Comparison of ENCODE assay signal across 8 mouse cellular contexts in genomic region chr9:65031894-65032268, GRCm38 (mm10). TPM values are rescaled to one million over a fixed set of nuclear protein-coding genes. Genes with fewer than 3 reads are reported as not detected.
DNase-seq lines count a peak whose midpoint lies in the region; ATAC-seq lines count a peak whose summit lies in the region.

No protein-coding gene starts in this region.

- H3K27me3 ChIP-seq in kidney, embryonic 15.5 days = no peaks in the 10 kb centered on the region
- no peaks in the 10 kb centered on the region for H3K27me3 ChIP-seq in embryonic facial prominence, embryonic 10.5 days (replicated peaks; ENCODE audit: low read depth, poor library complexity, severe bottlenecking)
- H3K27me3 ChIP-seq in intestine, embryonic 14.5 days (replicated peaks; ENCODE audit: control insufficient read depth, insufficient read depth, low read length) = no peaks in the 10 kb centered on the region
- H3K27me3 ChIP-seq in midbrain, embryonic 15.5 days (replicated peaks) = no peaks in the 10 kb centered on the region

- peak overlapping the region; percentile 95 for H3K27ac ChIP-seq in kidney, embryonic 15.5 days
- H3K27ac ChIP-seq in embryonic facial prominence, embryonic 10.5 days (replicated peaks) = peak overlapping the region; percentile 96; the same call in 1 of the 2 replicates
- H3K27ac ChIP-seq in intestine, embryonic 14.5 days (ENCODE audit: low read depth) = no peak overlapping the region
- H3K27ac ChIP-seq in midbrain, embryonic 15.5 days = 0 out of 2 replicates have a peak overlapping the region, but pooled peaks have one; percentile 85

- ATAC-seq in kidney, embryonic 15.5 days (replicated peaks; ENCODE audit: low FRiP score) = no peak; the same call in 1 of the 2 replicates
- ATAC-seq in intestine, embryonic 14.5 days (replicated peaks; ENCODE audit: low FRiP score, low TSS enrichment, low read depth) = no peak; the same call in none of the 2 replicates
- no peak; the same call in 1 of the 2 replicates for ATAC-seq in midbrain, embryonic 15.5 days (replicated peaks)

- H3K9me3 ChIP-seq in kidney, embryonic 15.5 days (replicated peaks) = no peaks in the 10 kb centered on the region
- no peaks in the 10 kb centered on the region for H3K9me3 ChIP-seq in embryonic facial prominence, embryonic 10.5 days
- H3K9me3 ChIP-seq in intestine, embryonic 14.5 days (ENCODE audit: control insufficient read depth, low read length) = no peaks in the 10 kb centered on the region
- no peaks in the 10 kb centered on the region for H3K9me3 ChIP-seq in midbrain, embryonic 15.5 days

- WGBS in kidney, embryonic 15.5 days = 38% methylated on average over 4 of the region's 4 CpGs
- 33% methylated on average over 4 of the region's 4 CpGs for WGBS in embryonic facial prominence, embryonic 10.5 days
- 34% methylated on average over 4 of the region's 4 CpGs for WGBS in intestine, embryonic 14.5 days
- WGBS in midbrain, embryonic 15.5 days = 36% methylated on average over 4 of the region's 4 CpGs

- H3K4me3 ChIP-seq in kidney, embryonic 15.5 days (replicated peaks) = peak overlapping the region; percentile 100
- H3K4me3 ChIP-seq in embryonic facial prominence, embryonic 10.5 days = peak overlapping the region; percentile 96
- peak overlapping the region; percentile 99 for H3K4me3 ChIP-seq in intestine, embryonic 14.5 days (ENCODE audit: low read depth, low read length)
- H3K4me3 ChIP-seq in midbrain, embryonic 15.5 days = peak overlapping the region; percentile 73

- H3K4me1 ChIP-seq in kidney, embryonic 15.5 days = peaks cover 11% of the 10 kb centered on the region
- H3K4me1 ChIP-seq in embryonic facial prominence, embryonic 10.5 days = peaks cover 20% of the 10 kb centered on the region
- peaks cover 8% of the 10 kb centered on the region for H3K4me1 ChIP-seq in intestine, embryonic 14.5 days (replicated peaks; ENCODE audit: control insufficient read depth, insufficient read depth, low read length)
- H3K4me1 ChIP-seq in midbrain, embryonic 15.5 days = peaks cover 18% of the 10 kb centered on the region

- peak overlapping the region; percentile 52 for H3K4me2 ChIP-seq in kidney, embryonic 15.5 days
- peak overlapping the region; percentile 27; the same call in 1 of the 2 replicates for H3K4me2 ChIP-seq in intestine, embryonic 14.5 days (ENCODE audit: low read length)
- H3K4me2 ChIP-seq in midbrain, embryonic 15.5 days = no peak overlapping the region; the same call in 1 of the 2 replicates

- no peak for DNase-seq in kidney, adult 11 months
- no peak for DNase-seq in embryonic facial prominence, embryonic 10.5 days (ENCODE audit: low spot score)
- DNase-seq in intestine, embryonic 14.5 days (ENCODE audit: low spot score) = no peak
- no peak for DNase-seq in urinary bladder, adult 18-20 months (ENCODE audit: low spot score in 2 of 2)
- no peak for DNase-seq in frontal cortex, postnatal 25 days (ENCODE audit: low spot score in 2 of 2)
- DNase-seq in right cerebral cortex, postnatal 36 days (ENCODE audit: low spot score in 2 of 2) = no peak

- peaks cover 20% of the 10 kb centered on the region for H3K36me3 ChIP-seq in kidney, embryonic 15.5 days
- peaks cover 14% of the 10 kb centered on the region for H3K36me3 ChIP-seq in embryonic facial prominence, embryonic 10.5 days (replicated peaks)
- H3K36me3 ChIP-seq in intestine, embryonic 14.5 days (ENCODE audit: control insufficient read depth, insufficient read depth, low read length) = peaks cover 5% of the 10 kb centered on the region
- no peaks in the 10 kb centered on the region for H3K36me3 ChIP-seq in midbrain, embryonic 15.5 days (replicated peaks)

- H3K9ac ChIP-seq in kidney, embryonic 15.5 days = peak overlapping the region; percentile 21; the same call in 1 of the 2 replicates
- H3K9ac ChIP-seq in intestine, embryonic 14.5 days (ENCODE audit: low read length) = peak overlapping the region; percentile 96; the same call in 1 of the 2 replicates
- H3K9ac ChIP-seq in midbrain, embryonic 15.5 days = no peak overlapping the region

RNA-seq across cellular contexts. Expression of gene Dpp8, which starts 0.3 kb away (rescaled TPM):
- 35.2 and 37.3 TPM in 2 replicates for polyA plus RNA-seq in kidney, embryonic 15.5 days (2015; fragmentation: Nextera tagmentation; extraction: Ambion mirVana)
- polyA plus RNA-seq in embryonic facial prominence, embryonic 10.5 days (2016; fragmentation: Nextera tagmentation; extraction: Ambion mirVana) = 37.8 and 37.9 TPM in 2 replicates
- polyA plus RNA-seq in intestine, embryonic 14.5 days (2014; fragmentation: Nextera tagmentation; extraction: Ambion mirVana) = 26.4 and 30.7 TPM in 2 replicates
- polyA plus RNA-seq in midbrain, embryonic 15.5 days (2015; fragmentation: Nextera tagmentation; extraction: Ambion mirVana) = 38.9 and 42.5 TPM in 2 replicates

RNA-seq across cellular contexts. Expression of gene Hacd3, which starts 10.4 kb away (rescaled TPM):
- 85.2 and 88.5 TPM in 2 replicates for polyA plus RNA-seq in kidney, embryonic 15.5 days (2015; fragmentation: Nextera tagmentation; extraction: Ambion mirVana)
- 104 and 105 TPM in 2 replicates for polyA plus RNA-seq in embryonic facial prominence, embryonic 10.5 days (2016; fragmentation: Nextera tagmentation; extraction: Ambion mirVana)
- 66.5 and 80.3 TPM in 2 replicates for polyA plus RNA-seq in intestine, embryonic 14.5 days (2014; fragmentation: Nextera tagmentation; extraction: Ambion mirVana)
- 210 and 217 TPM in 2 replicates for polyA plus RNA-seq in midbrain, embryonic 15.5 days (2015; fragmentation: Nextera tagmentation; extraction: Ambion mirVana)
